Mouse (Mus musculus) c-Kit-negative CD71-positive TER-119-positive erythroid progenitor cells, embryonic 14.5 days (primary cell): Measurements from ENCODE around the gene Ptprf.

Source experiments
- DNase-seq: peaks from one replicate; pipeline ENCODE4 v3.0.0-alpha.2; 2013; ENCODE audit warnings: low read depth, low spot score

Ptprf gene

GRCm38 (mm10) chr4:118286202-118286601, 5.0 kb downstream of the Ptprf start:
- DNase-seq: no peak

- no peak for DNase-seq
Measured at GRCm38 (mm10) chr4:118282182-118282562, 9.0 kb downstream of the Ptprf start.

- DNase-seq: no peak
Measured at GRCm38 (mm10) chr4:118281444-118282181, 9.6 kb downstream of the Ptprf start.

- DNase-seq: no peak
Measured at GRCm38 (mm10) chr4:118280506-118280905, 10.7 kb downstream of the Ptprf start.

GRCm38 (mm10) chr4:118276520-118277232, 14.5 kb downstream of the Ptprf start:
- no peak for DNase-seq

- DNase-seq: no peak
Measured at GRCm38 (mm10) chr4:118275601-118276519, 15.3 kb downstream of the Ptprf start.

- no peak for DNase-seq
Measured at GRCm38 (mm10) chr4:118274521-118274920, 16.7 kb downstream of the Ptprf start.

GRCm38 (mm10) chr4:118273998-118274397, 17.2 kb downstream of the Ptprf start:
- no peak for DNase-seq

- no peak for DNase-seq
Measured at GRCm38 (mm10) chr4:118273545-118273944, 17.7 kb downstream of the Ptprf start.

- DNase-seq: no peak
Measured at GRCm38 (mm10) chr4:118272871-118273270, 18.3 kb downstream of the Ptprf start.

GRCm38 (mm10) chr4:118272258-118272657, 18.9 kb downstream of the Ptprf start:
- DNase-seq: no peak

GRCm38 (mm10) chr4:118271556-118272074, 19.6 kb downstream of the Ptprf start:
- no peak for DNase-seq

GRCm38 (mm10) chr4:118270706-118271105, 20.5 kb downstream of the Ptprf start:
- DNase-seq: no peak

GRCm38 (mm10) chr4:118269999-118270398, 21.2 kb downstream of the Ptprf start:
- DNase-seq: no peak

- DNase-seq: no peak
Measured at GRCm38 (mm10) chr4:118268429-118269212, 22.6 kb downstream of the Ptprf start.

GRCm38 (mm10) chr4:118265557-118265956, 25.6 kb downstream of the Ptprf start:
- no peak for DNase-seq

- DNase-seq: no peak
Measured at GRCm38 (mm10) chr4:118261771-118262473, 29.3 kb downstream of the Ptprf start.

- DNase-seq: no peak
Measured at GRCm38 (mm10) chr4:118261291-118261690, 29.9 kb downstream of the Ptprf start.

- DNase-seq: no peak
Measured at GRCm38 (mm10) chr4:118260551-118261267, 30.5 kb downstream of the Ptprf start.
